Mouse (Mus musculus) bone marrow macrophage, adult 2 months (primary cell): Measurements from ENCODE around the gene Ifrd2.

Experiments used
- CTCF ChIP-seq: IDR thresholded peaks from 2 replicates; pipeline ENCODE4 v1.5.1; 2012; ENCODE audit warnings: low read depth, mild to moderate bottlenecking, low read length, moderate library complexity
- POLR2A ChIP-seq: IDR thresholded peaks from 2 replicates; pipeline ENCODE4 v1.6.1; 2012; ENCODE audit warnings: mild to moderate bottlenecking, low read depth, low read length, borderline replicate concordance

DNA sequence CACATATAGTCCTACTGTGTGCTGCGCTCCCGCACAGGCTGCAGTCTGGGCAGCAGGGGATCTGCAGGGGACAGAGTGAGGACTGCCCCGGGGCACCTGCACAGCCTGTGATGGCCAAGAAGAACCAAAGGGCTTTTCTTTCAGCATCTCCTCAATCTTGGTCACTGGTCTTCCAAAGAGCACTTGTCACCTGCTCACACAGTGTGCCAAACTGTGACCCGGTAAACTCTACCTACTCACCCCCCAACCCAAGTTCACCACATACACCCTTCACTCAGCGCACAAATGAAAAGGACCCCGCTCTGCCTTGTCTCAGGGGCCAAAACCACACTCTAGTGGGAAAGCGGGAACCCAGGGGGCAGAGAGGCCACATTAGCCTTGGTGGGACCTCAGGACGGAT is 44.4 kb downstream of the Ifrd2 start:
- TF ChIP-seq CTCF (no peak), POLR2A (no peak)
